Mouse (Mus musculus): Measurements from ENCODE around the gene Papolg.
"Not testable (repeated sequence)": the region's sequence is repeated elsewhere in the genome, so short reads cannot be mapped to it uniquely, and the experiment has no call there.

Gene Papolg

DNA sequence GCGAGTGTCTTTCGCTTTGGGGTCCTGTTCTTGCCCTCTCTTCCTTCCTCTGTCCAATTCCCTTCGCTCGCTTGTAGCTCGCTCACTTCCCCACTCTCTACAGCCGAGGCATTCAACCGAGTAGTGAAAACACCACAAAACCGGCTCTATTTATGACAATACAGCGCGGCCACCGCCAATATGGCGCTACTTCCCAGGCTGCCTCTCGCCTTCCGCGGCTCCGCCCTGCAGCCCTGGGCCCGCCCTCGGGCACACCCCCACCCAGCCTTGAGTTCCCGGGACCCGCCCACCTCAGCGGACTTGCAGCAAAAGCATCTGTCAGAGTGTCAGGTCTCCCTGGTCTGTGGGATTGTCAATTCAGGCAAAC is at the start of gene Papolg:
TSS of gene Papolg (minus strand) at position 194 of the 367 bp plus-strand sequence.
- DNase-seq (ENCODE audit: extremely low spot score): peak; percentile 95

DNA sequence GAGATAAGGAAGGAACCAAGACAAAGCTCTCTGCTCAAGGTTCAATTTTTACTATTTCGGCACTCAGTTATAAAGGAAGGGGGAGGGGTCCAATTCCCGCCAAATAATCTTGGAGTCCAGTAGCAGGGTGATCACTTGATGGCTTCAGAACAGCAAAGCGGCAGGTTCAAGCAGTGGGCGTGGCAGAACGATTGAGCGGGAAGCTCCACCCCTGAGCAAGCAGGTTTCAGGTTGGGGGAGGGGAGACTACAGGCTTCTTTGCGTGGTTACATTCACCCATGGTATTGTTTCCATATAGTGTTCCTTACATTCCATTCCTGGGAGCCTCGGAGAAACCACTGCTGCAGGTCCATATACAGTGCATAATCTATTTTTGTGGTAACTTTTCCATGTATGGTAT is 33.1 kb upstream of the Papolg start:
- not testable (repeated sequence) for DNase-seq (ENCODE audit: extremely low spot score)

DNA sequence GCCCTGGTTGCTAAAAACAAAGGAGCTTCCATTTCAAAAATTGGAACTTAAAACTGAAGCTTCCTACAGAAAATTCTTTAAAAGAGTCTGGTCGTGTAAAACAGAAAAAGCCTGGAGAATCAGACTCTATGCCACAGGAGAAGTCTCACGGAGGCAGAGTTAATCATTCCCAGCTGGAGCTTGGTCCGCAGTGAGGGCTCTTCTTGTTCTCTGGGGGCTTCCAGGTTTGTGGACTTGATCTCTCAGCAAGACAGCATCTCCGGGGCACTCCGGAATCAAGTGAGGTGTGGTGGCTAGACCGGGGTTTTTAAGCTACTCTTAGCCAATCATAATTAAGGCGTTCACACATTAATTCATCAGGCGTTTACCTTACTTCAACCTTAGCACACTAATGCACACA is 32.6 kb upstream of the Papolg start:
- DNase-seq (ENCODE audit: extremely low spot score): no peak

DNA sequence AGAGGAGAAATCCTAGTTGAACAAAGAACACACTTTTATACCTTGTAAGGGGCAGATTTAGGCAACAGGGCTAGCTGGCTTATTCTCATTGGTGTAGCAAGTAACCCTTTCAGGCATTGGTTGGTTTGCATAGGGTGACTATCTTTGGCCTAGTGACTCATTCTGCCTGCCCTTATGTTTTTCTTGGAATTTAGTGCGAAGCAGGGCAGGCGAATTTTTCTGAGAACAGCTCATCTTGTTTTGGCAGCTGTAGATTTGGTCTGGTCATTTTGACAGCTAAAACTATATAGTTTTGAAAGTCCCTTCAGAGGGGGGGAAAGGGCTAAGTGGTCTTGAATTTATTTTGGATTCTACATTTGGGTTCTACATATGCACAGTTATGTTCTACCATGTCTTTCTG is 18.8 kb upstream of the Papolg start:
- DNase-seq (ENCODE audit: extremely low spot score): not testable (repeated sequence)

DNA sequence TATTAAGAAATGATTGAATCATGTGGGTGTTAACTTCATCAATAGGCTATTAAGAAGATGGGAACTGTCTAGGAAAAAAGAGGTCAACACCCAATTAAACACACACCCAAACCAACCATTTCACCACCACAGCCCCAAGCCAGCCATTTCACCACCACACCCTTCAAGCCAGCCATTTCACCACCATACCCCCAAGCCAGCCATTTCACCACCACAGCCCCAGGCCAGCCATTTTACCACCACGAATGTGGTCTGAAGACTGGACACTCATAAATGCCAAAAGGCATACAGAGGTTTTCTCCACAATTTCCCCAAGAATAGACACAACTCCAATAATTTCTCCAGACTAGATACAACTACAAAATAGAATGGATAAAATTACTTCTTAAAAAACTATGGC is 8.9 kb upstream of the Papolg start:
- DNase-seq (ENCODE audit: extremely low spot score): no peak

DNA sequence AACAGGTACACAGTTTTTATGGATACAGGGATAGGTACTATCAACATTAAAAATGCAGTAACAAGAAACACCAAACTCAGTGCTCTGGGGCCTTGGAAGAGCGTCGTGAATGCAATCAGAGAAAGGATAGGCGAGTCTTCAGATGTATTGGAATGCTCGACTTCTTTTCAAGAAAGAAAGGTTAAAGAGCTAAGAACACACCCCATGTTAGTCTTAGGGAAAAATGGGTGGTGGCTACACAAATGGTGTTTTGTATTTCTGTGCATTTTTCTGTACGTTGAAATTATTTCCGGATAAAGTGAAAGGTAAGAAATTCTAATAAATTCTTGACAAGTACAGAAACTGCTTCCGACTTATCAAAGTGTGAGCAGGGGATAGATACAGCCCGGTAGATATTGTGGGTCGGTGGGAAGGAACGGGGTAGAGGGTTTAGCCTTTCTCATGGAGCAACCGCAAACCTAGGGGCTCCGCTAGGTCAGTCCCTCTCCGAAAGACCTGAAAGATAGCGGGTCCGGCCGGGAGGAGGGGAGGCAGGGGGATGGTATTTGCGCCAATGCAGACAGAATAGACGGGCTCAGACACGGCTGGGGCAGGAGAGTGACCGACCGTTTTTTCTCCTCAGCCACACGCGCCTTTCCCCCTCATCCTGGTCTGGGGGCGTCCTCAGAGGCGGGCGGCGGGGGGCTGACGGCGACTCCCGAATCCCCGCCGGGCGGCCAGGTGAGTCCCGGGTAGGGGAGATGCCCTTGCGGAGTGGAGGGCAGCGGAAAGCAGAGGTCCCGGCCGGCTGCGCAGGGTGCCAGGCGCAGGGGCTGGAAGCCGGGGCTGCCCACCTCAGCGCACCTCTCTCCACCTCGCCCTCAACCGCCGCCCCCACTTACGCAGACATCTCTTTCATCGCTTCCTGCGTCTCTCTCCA is 653 bp downstream of the Papolg start:
- peak; percentile 39 for DNase-seq (ENCODE audit: extremely low spot score)

DNA sequence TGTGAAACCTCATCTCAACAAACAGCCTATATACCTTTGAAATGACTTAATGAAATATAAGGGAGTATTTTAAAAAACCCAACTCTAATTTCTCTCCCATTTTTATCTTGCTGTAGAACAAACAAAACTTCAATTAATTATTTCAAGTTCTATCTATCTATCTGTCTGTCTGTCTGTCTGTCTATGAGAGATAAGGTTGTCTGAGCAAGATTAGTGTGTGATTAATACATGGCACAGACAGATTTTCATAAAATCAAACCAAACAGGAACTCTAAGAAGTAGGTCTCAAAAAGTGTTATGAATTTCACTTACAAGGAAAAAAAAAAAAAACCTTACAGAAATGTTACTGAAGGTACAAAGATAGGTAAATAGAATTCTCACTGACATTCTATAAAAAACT is 1.5 kb downstream of the Papolg start:
- no peak for DNase-seq (ENCODE audit: extremely low spot score)

DNA sequence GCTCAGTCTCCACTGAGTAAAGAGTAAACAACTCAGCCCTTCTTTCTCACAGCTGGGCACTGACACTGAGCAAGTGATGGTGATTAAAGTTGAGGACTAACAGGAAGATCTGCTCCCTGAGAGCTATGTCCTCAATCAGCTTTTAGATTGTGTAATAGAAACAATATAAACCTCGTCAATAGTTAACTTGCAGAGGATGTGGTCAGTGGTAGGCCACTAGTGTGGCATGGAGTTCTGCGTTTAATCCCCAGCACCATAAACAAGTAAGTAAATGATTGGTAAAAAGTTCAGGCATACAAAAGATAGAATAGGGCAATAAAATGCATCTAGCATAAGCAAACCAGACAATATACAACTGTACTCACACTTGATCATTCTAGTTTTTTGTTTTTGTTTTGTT is 30.7 kb downstream of the Papolg start:
- DNase-seq (ENCODE audit: extremely low spot score): no peak

DNA sequence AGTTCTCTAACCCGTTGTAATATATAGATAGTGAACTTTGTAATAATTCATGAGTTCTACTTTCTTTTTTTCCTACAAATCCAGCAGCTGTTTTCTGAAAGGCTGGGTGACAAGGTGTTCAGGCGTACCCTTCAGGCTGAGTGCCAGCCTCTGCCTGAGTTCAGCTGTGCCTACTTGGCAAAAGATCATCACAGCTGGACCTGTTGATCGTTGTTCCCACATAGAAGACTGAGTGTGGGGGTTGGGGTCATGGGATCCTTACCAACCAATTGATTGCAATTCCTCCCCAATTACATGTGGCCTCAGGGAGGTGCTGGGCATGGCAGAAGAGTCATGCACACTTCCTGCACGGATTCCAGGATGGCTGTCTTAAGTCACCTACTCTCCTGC is 38.3 kb downstream of the Papolg start:
- no peak for DNase-seq (ENCODE audit: extremely low spot score)

DNA sequence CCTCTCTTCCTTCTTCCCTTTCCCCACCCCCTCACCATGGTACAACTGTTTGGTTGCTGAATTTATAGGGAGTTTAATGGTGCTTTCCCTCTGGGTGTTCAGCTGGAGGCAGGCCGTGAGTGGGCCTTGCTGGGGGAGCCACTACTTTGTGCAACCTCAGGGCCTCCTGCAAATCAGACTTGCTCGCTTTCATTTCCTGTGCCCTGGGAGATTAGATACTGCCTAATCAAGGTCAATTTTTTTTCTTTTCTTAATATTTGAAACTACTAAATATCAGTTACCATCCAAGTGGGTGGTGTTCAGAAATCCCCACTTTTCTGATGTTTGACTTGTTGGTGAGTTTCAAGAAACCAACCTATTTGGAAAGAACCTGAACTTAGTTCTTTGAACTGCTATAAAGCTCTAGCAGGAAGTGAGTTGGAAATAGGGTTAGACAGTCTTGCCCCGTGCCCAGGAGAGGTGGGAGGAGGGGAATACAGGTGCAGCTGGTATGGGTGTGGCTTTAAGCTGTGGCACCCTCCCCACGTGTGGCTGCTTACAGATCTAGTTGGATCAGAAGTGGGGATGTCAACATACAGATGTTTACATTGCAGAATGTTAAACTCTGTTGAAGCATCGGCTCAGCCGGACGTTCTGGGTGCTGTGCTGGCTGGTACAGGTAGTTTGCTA is 38.9 kb downstream of the Papolg start:
- DNase-seq (ENCODE audit: extremely low spot score): no peak

DNA sequence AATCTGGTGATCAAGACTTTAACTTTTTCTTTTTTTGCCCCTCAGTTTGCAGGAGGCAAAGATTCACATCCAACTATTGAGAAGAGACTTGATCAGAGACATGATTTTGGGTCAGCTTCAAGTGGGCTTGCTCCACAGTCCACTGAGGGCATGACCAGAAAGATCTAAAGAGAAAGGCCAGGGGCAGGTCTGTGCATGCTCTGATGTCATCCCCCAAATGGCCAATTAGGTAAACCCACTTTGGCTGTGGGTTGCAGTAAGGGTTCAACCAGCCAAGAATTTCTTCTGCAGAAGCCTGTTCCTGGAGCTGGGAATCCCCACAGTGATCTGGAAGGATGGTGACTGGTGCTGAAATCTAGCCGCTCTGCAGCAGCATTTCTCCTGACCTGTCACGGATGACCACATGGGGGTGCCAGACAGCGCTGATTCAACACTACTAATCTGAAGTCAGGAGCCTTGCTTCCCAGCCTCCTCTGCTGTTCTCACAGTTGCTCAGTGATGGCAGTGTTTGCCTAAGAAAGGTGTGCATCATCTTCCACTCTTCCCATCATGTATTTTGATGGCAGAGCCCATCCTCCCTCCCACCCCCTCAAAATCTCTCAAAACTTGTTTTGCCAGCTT is 39.8 kb downstream of the Papolg start:
- DNase-seq (ENCODE audit: extremely low spot score): peak; percentile 49

DNA sequence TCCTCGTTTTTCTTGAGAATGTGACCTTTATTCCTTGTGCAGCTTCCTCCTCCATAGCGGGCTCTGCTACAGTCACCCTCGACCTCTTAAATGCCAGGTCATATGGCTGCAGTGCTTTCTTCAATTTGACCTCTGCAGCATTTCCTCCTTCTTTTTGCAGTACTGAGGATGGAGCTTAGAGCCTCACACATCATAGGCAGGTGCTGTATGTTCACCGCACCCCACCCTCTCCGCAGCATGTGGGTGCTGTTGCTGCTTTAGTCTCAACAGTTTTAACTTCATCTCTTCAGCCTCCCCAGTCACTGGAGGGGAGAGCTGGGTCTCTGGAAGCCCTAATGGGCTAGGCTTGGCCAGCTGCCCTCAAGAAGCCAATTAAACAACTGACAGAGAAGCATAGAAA is 41.7 kb downstream of the Papolg start:
- DNase-seq (ENCODE audit: extremely low spot score): no peak

DNA sequence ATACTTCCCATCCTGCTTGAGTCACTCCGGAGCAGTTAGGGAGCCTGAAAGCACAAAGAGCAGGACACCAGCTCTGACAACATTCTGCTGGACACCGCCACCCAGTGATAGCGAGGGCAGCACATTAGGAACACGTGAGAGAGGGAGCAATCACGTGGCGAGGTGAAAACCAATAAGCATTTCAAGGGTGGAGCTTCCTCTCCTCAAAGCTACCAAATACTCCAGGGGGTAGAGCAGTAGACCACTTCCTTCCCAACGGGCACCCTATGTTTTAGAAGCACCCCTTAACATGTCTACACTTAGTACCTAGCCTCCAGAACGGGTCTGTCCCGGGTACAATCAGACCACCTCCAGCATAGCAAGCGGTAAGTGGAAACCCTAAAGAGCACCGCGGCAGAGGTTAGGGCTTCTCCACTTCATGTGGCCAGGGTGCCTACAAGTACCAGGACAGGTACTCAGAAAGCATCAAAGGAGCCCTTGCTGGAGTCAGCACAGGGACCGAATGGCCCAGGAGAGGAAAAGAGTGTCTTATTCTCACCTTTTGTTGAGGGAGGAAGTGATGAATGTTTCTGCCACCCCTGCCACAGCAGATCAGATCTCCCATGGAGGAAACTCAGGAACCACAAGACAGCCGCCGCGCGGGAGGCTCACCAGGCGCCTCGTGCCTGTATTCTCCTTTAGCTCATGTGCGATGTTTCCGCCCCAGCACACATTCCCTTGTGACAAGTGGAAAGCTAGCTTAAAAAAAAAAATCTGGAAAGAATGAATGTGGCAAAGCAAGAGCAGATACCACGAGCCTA is 48.8 kb downstream of the Papolg start:
- DNase-seq (ENCODE audit: extremely low spot score): no peak

DNA sequence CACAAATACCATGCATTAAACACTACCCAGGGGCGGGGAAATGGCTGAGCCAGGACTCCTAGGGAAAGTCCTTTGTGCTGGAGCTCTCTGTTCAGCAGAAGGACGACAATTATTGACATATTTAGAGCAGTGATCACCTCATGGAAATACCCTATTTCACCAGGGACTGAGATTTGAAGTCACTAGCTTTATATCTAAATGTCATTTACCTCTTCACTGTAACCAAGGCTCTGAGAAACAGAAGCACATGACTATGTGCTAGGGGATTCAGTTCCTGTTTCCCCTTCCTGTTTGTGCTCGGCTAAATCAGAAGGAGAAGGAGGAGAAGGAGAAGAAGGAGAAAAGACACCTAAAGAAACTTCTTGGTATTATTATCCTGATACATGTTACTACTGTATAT is 71.8 kb downstream of the Papolg start:
- no peak for DNase-seq (ENCODE audit: extremely low spot score)

DNA sequence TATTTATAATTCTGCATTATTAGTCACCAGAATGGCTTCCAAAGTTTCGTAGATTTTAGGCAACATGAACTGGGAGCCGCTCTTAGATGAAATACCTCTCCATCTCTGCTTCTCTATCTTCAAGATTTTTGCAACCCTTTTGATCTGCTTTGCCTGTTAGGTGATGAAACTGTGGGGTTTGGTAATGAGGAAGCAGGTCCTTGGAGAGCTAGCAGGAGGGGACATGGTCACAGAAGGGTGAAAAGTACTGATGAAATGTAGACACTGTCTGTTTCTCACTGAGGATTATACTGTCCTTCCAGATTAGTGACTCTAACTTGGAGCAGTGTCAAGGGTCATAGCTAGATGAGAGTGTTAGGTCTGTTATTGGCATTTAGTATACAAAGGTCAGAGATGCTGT is 73.4 kb downstream of the Papolg start:
- no peak for DNase-seq (ENCODE audit: extremely low spot score)

DNA sequence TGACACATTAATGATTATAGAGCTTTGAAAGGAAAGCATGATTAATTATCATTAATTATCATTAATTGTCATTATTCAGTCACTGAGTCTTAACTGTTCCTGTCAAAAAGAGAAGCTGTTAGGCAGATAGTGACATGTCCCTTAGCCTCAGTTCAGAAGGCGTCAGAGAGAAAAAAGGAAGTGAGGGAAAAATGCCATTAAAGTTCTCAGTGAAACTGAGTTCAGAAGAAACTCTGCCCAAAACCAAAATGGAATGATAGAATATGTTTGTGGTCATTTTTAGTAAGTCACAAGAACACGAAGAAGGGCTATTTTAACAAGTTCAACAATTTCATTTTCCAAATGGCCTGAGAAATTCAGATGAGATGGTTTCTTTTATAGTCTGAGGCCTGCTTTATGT is 74.1 kb downstream of the Papolg start:
- DNase-seq (ENCODE audit: extremely low spot score): no peak

DNA sequence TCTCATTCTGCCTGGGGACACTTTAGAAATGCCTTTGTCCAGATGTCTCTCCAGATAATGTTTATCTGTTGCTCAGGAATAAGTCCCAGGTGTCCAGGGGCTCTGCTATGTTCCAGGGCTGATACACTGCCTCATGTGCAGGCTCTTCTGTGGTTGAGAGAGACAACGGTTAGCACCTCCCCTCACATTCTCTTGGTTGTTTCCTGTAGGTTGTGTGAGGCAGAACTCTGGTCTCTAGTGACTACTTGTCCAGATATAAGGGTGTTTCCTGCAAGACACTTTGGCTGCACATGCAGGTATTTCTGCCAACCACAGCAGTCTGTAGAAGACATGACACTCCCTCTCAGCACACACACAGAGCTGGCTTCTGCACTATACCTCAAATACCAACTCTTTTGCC is 76.3 kb downstream of the Papolg start:
- no peak for DNase-seq (ENCODE audit: extremely low spot score)

Measured in embryo, embryonic 9.5 days (tissue).